Mouse (Mus musculus): ENCODE results near the gene Gm44502.

The Gm44502 gene

DNA sequence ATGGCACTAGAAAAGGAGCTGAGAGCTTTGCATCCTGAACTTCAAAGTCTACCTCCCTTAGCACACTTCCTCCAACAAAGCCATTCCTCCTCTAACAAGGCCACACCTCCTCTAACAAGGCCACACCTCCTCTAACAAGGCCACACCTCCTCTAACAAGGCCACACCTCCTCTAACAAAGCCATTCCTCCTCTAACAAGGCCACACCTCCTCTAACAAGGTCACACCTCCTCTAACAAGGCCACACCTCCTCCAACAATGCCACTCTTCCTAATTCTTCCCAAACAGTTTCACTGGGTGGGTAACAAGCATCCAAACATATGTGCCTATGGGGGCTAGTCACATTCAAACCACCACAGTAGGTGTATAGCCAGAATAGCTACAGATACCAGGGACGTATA is 27.0 kb downstream of the Gm44502 start:
- no peak for DNase-seq (ENCODE audit: low read depth, low spot score)

DNA sequence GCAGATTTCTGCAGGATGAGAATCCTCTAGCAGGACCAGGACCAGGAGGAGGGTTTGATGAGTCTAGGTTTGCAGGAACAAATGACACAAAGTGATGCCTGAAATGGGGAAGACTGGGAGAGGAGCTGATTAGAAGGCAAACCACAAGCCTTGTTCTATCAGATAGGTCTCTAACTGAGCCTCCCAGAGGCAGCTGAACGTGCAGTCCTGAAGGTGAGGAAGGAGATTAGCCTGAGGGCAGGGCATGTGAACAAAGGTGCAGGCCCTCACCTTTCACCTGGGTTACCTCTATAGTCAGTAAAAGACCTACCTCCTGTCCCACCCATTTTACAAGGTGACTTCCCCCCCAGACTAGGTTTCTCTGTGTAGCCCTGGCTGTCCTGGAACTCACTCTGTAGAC is 29.8 kb downstream of the Gm44502 start:
- no peak for DNase-seq (ENCODE audit: low read depth, low spot score)

GRCm38 (mm10) chr15:89398146-89398545 is 31.4 kb downstream of the Gm44502 start:
- no peak for DNase-seq (ENCODE audit: low read depth, low spot score)

GRCm38 (mm10) chr15:89396883-89397282 is 32.6 kb downstream of the Gm44502 start:
- no peak for DNase-seq (ENCODE audit: low read depth, low spot score)

DNA sequence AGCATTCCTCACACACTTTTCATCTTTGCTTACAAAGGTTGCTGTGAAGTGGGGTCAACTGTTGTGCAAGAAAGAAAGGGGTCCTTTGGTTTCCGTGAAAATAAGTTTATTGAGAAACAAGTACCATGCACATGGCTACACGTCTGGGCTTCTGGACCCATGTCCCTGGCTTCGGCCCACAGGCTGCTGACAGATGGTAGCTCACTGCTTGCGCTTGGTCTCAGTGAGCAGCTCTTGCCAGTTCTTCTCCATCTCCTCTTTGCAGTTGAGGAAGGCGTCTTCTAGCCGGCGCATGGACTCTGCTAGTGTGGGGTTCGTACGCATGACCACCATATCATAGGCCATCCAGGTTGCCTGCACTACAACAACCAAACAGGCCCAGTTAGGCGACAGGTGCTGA is 39.4 kb downstream of the Gm44502 start:
- DNase-seq (ENCODE audit: low read depth, low spot score): no peak

- no peak for DNase-seq (ENCODE audit: low read depth, low spot score)
Measured at GRCm38 (mm10) chr15:89387127-89387526, 42.4 kb downstream of the Gm44502 start.

- no peak for DNase-seq (ENCODE audit: low read depth, low spot score)
Measured at GRCm38 (mm10) chr15:89384617-89385016, 44.9 kb downstream of the Gm44502 start, which contains the start of gene Klhdc7b. Klhdc7b (plus strand) TSS chr15:89384917.

GRCm38 (mm10) chr15:89379429-89379828 is 50.1 kb downstream of the Gm44502 start:
- no peak for DNase-seq (ENCODE audit: low read depth, low spot score)

DNA sequence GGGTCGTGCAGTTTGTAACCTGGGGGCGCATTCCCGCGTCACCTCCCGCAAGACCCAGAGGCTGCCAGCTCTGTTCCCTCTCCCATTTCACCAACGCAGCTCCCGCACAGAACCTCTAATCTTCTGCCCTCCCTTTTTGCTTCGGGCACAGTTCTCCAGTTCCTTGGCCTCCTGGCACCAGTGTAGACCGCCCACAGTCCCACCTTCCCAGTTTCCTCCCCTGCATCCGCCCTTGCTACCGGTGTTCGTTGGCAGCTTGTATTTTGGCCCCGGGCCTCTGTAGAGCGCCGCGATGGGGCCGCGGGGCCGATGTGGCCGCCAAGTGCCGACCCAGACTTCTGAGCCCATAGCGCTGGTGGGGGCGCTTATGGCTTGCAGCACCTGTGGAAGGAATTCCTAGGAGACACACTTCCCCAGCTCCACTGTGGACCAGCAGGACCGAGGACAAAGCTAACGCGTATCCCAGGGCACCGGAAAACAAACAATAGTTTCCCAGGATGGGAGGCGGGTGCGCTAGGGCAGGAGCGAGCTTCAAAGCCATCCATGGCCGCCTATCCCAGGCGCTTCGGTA is 50.6 kb downstream of the Gm44502 start, which contains the start of gene Odf3b:
TSS of gene Odf3b (minus strand) at position 452 of the 571 bp plus-strand sequence.
- no peak for DNase-seq (ENCODE audit: low read depth, low spot score)

DNA sequence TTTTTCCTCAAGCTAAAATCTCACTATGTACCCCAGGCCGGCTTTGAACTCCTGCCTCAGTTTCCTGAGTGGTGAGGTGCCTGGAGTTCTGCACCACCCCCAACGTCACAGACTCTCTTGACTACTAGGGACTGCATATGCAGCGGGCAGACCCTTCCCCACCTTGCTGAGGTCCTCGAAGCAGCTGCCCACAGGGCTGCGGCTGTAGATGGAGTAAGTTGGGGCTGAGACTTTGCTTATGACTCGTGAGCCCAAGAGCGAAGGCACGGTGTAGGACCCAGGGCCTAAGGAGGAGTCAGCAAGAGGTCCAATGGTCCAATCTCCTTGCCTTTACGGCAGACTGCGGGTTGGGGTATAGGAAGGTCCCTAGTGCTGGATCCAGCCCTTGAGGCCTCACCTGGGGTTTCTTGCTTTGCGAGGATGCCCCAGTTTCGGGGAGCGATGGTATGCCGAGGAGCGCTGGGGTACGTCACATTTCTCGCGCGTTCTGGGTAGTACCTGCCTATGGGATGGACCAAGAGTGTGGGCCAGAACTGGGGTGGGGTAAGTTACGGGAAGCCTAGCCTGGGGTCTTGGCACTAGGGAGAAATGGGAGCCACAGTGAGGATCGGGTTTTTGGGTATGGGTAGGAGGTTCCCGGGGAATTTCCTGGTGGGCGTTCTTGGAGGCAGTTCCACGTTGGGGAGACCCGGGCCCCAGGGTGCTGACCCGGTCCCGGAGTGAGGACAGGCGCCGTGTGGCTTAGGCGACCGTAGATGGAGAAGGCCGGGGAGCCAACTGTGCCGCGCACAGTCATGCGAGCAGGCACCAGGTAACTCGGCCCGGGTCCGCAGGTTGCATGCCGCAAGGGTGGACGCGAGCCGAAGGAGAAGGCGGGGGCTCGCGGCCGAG is 51.3 kb downstream of the Gm44502 start:
- no peak for DNase-seq (ENCODE audit: low read depth, low spot score)

DNA sequence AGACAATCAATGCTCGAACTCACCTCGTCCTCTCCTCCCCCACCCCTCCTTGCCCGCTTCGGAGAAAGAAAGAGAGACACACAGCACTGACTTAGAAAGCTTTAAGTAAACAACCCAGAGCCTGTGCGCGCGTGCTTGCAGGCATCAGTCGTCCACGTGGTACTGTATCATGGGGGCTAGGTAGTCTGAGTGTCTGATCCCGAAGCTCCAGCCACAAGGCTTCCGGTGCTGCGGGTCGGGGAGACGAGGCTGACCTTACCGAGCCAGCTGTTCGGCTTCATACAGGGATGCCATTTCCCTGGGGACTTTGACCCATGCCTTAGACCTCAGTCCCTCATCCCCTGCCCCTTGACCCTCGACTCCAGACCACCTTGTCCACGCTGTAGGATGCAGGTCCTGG is 52.1 kb downstream of the Gm44502 start:
- no peak for DNase-seq (ENCODE audit: low read depth, low spot score)

GRCm38 (mm10) chr15:89376957-89377356 is 52.5 kb downstream of the Gm44502 start, which contains the start of gene Tymp:
Tymp (minus strand) TSS chr15:89377039.
- DNase-seq (ENCODE audit: low read depth, low spot score): no peak

DNA sequence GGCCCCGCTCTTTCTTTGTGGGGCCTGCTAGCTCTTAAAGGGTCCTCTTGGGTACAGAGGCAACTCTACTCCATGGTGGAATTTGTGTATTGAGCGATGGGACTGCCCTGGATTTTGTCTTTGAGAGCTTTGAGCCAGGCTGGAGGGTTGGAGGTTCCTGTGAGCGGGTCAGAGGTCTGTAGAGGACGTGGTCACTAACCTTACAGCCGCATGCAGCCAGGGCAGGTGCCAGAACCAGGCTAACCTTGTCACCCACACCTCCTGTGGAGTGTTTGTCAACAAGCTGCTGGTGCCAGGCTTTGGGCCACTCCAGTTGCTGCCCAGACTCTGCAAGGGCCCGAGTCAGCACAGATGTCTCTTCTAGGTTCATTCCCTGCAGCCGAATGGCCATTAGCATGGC is 53.5 kb downstream of the Gm44502 start:
- DNase-seq (ENCODE audit: low read depth, low spot score): no peak

DNA sequence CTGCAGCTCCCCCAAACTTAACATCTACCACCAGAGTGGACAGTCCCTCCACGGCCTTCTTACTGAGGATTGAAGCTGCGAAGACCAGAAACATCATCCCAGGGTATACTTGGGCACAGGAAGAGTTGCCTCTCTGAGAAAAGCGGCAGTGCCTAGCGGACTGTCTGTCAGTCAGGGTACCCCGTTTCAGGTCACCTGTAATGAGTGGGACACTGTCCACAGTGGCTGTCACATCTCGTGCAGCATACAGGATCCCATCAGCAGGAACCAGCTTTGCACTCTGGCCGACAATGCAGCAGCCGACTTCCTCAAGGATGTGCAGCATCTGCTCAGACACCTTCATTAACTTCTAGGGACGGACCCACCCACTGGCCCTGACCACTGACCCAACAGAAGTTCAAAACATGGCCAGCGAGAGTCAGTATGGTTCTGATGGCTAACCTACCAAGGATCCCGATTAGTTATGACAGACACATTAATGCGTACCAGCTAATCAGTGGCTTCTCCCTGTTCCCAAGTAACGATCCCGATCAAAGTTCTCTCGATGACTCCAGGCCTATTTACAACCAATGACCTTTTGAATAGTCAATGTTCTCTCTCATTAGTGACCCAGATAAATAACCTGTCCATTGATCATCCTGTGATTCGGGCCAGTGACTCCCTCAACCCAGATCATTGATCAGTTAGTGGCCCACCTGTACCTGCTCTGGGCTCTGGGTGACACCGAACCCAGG is 54.5 kb downstream of the Gm44502 start:
- DNase-seq (ENCODE audit: low read depth, low spot score): no peak

DNA sequence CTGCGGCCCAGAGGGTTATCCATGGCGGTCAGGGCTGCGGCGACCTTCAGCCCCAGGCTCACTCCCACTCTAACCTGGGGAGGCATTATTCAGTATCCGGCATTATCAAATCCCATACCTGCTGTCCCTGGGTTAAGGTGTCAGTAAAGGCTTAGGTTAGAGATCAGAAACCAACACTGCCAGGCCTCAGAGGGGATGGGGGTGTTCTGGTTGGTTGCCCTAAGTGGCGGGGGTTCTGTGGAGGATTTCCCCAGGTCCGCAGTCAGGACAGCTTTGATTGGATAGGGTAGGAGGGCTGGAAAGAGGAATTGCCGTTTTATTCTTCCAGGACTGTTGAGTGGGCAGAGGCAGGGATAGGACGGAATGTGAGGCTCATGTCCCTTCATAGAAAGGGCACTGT is 55.2 kb downstream of the Gm44502 start:
- no peak for DNase-seq (ENCODE audit: low read depth, low spot score)

DNA sequence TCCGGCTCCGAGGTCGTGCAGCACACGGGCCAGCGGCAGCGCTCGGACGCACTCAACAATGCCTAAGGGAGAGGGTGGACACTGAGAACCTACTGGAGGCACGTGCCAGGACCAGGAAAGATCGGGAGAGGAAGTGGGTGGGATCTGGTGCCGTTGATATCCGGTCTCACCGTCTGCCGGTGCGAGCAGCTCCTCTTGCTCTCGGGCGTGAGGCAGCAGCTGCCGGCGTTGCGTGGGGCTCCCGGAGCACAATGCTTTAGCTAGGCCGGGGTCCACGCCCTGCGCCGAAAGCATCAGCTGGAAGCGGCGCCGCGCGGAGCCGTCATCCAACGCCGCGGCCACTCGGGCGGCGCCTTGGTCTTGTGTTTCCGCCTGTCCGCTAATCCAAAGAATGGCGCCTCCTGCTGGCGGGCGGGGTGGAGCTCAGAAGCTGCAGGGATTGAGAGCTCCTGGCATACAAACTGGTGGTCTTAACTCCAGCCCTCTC is 55.7 kb downstream of the Gm44502 start, which contains the start of gene Sco2:
TSS of gene Sco2 (minus strand) at position 85 of the 487 bp plus-strand sequence.
- DNase-seq (ENCODE audit: low read depth, low spot score): peak; percentile 86

GRCm38 (mm10) chr15:89373027-89373761 is 56.3 kb downstream of the Gm44502 start:
- DNase-seq (ENCODE audit: low read depth, low spot score): peak; percentile 66

- no peak for DNase-seq (ENCODE audit: low read depth, low spot score)
Measured at GRCm38 (mm10) chr15:89372536-89372935, 57.0 kb downstream of the Gm44502 start.

DNA sequence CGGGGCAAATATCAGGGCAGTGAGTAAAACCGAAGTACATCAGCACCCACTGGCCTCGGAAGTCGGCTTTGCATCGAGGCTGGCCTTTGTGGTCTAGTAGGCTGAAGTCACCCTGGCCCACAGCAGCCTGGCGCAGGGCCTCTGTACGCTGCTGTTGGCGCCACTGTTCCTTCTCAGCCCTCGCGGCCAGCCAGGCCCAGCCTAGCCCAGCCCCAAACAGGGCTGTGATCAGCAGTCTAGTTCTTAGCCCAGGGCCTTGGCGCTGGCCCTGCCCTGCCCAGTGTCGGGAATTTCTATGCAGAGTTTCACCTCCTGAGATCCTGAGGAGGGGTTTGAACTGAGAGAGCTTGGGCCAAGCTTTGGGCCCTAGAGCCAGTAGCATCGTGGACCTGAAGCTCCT is 57.4 kb downstream of the Gm44502 start:
- DNase-seq (ENCODE audit: low read depth, low spot score): no peak

Measured in WW6 (cell line).